Mouse (Mus musculus): ENCODE measurements around the gene Eps8l1. TPM values are rescaled to one million over a fixed set of nuclear protein-coding genes. Genes with fewer than 3 reads are reported as not detected.
A peak's percentile ranks its signal among the peaks of the same experiment; 100 is the strongest.

Gene Eps8l1
- polyA plus RNA-seq, 1 experiment from 2014 or later = 7.3 TPM

GRCm38 (mm10) chr7:4503858-4504257 lies 43.4 kb downstream of the Eps8l1 start:
- Histone ChIP-seq H3K36me3 (replicated peaks; ENCODE audit: control insufficient read depth, insufficient read depth) (no peaks in the 10 kb centered on the region), H3K9me3 (ENCODE audit: control insufficient read depth, low read length) (no peaks in the 10 kb centered on the region), H3K4me3 (replicated peaks; ENCODE audit: low read length) (no peak overlapping the region), H3K4me1 (replicated peaks; ENCODE audit: control insufficient read depth, insufficient read depth, low read length) (peaks cover 20% of the 10 kb centered on the region), H3K4me2 (replicated peaks) (no peak overlapping the region), H3K27ac (no peak overlapping the region), H3K9ac (no peak overlapping the region), H3K27me3 (ENCODE audit: control insufficient read depth, insufficient read depth, low read length) (no peaks in the 10 kb centered on the region)
- 91% methylated on average over 5 of the region's 5 CpGs for WGBS
- ATAC-seq (ENCODE audit: low FRiP score) (no peak), DNase-seq (ENCODE audit: low spot score) (no peak)

GRCm38 (mm10) chr7:4504646-4505435 lies 44.4 kb downstream of the Eps8l1 start:
- no peak for ATAC-seq (ENCODE audit: low FRiP score)
- H3K27me3 ChIP-seq (ENCODE audit: control insufficient read depth, insufficient read depth, low read length) = no peaks in the 10 kb centered on the region
- no peak overlapping the region for H3K4me3 ChIP-seq (replicated peaks; ENCODE audit: low read length)
- H3K36me3 ChIP-seq (replicated peaks; ENCODE audit: control insufficient read depth, insufficient read depth) = no peaks in the 10 kb centered on the region
- no peak overlapping the region for H3K27ac ChIP-seq
- no peak overlapping the region for H3K4me2 ChIP-seq (replicated peaks)
- WGBS = 63% methylated on average over 11 of the region's 11 CpGs
- H3K9ac ChIP-seq = no peak overlapping the region
- peaks cover 11% of the 10 kb centered on the region for H3K4me1 ChIP-seq (replicated peaks; ENCODE audit: control insufficient read depth, insufficient read depth, low read length)
- H3K9me3 ChIP-seq (ENCODE audit: control insufficient read depth, low read length) = no peaks in the 10 kb centered on the region
- no peak for DNase-seq (ENCODE audit: low spot score)

- Histone ChIP-seq H3K27me3 (ENCODE audit: control insufficient read depth, insufficient read depth, low read length) (no peaks in the 10 kb centered on the region), H3K27ac (no peak overlapping the region), H3K36me3 (replicated peaks; ENCODE audit: control insufficient read depth, insufficient read depth) (no peaks in the 10 kb centered on the region), H3K4me1 (replicated peaks; ENCODE audit: control insufficient read depth, insufficient read depth, low read length) (no peaks in the 10 kb centered on the region), H3K4me2 (replicated peaks) (no peak overlapping the region), H3K9me3 (ENCODE audit: control insufficient read depth, low read length) (no peaks in the 10 kb centered on the region), H3K9ac (no peak overlapping the region), H3K4me3 (replicated peaks; ENCODE audit: low read length) (no peak overlapping the region)
- DNase-seq (ENCODE audit: low spot score) (no peak), ATAC-seq (ENCODE audit: low FRiP score) (no peak)
- WGBS = 70% methylated on average over 3 of the region's 4 CpGs
Measured at GRCm38 (mm10) chr7:4507220-4507619, 46.7 kb downstream of the Eps8l1 start.

DNA sequence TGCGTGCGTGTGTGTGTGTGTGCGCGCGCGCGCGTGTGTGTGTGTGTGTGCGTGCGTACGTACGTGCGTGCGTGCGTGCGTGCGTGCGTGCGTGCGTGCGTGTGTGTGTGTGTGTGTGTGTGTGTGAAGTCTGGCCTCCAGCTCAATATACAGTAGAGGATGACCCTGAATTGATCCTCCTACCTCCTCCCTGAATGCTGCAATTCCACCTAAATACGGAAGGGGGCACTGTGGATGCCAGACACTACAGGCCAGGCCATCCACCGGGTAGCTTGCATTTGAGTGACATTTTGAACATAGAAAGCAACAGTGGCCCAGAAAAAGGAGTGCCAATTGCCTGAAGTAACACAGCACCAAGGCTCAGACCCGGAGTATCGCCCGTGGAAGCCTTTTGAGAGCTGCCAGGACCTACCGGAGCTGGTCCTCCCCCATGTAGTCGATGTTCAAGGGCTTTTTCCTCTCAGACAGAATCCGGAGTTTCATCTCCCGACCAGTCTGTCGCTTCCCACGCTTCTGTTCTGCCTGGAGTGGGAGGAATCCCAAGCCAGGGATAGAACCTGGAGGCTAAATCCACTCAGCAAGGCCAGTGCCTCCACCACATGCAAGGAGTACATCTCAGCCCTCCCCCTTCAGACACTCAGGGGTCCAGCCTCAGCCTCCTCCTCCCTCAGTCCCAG lies 47.7 kb downstream of the Eps8l1 start:
- Histone ChIP-seq H3K9me3 (ENCODE audit: control insufficient read depth, low read length) (no peaks in the 10 kb centered on the region), H3K27ac (no peak overlapping the region), H3K36me3 (replicated peaks; ENCODE audit: control insufficient read depth, insufficient read depth) (no peaks in the 10 kb centered on the region), H3K9ac (no peak overlapping the region), H3K4me1 (replicated peaks; ENCODE audit: control insufficient read depth, insufficient read depth, low read length) (no peaks in the 10 kb centered on the region), H3K27me3 (ENCODE audit: control insufficient read depth, insufficient read depth, low read length) (no peaks in the 10 kb centered on the region), H3K4me3 (replicated peaks; ENCODE audit: low read length) (no peak overlapping the region), H3K4me2 (replicated peaks) (no peak overlapping the region)
- 80% methylated on average over 28 of the region's 32 CpGs for WGBS
- ATAC-seq (ENCODE audit: low FRiP score) (no peak), DNase-seq (ENCODE audit: low spot score) (no peak)

DNA sequence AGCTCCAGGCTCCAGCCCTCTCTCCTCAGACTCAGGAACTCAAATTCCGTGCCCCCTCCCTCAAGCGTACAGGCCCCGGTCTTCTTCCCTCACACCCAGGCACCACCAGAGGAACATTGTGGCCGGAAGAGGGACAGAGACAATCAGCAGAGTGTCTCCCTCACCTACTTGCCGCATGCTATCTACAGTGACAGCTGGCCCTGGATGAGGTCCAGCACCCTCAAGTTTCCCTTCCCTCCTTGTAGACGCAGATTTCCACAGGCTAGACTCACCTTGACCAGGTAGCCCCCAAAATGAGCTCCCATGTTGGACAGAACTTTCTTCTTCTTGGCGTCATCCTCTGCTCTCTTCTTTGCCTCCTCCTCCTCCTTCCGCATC lies 48.3 kb downstream of the Eps8l1 start:
- Histone ChIP-seq H3K4me1 (replicated peaks; ENCODE audit: control insufficient read depth, insufficient read depth, low read length) (no peaks in the 10 kb centered on the region), H3K27ac (no peak overlapping the region), H3K9me3 (ENCODE audit: control insufficient read depth, low read length) (no peaks in the 10 kb centered on the region), H3K36me3 (replicated peaks; ENCODE audit: control insufficient read depth, insufficient read depth) (no peaks in the 10 kb centered on the region), H3K27me3 (ENCODE audit: control insufficient read depth, insufficient read depth, low read length) (no peaks in the 10 kb centered on the region), H3K4me2 (replicated peaks) (no peak overlapping the region), H3K9ac (no peak overlapping the region), H3K4me3 (replicated peaks; ENCODE audit: low read length) (no peak overlapping the region)
- ATAC-seq (ENCODE audit: low FRiP score) (no peak), DNase-seq (ENCODE audit: low spot score) (no peak)
- 90% methylated on average over 8 of the region's 8 CpGs for WGBS

- no peak overlapping the region; the same call in 1 of the 2 replicates for H3K9ac ChIP-seq
- no peaks in the 10 kb centered on the region for H3K27me3 ChIP-seq (ENCODE audit: control insufficient read depth, insufficient read depth, low read length)
- no peak overlapping the region for H3K4me2 ChIP-seq (replicated peaks)
- no peak overlapping the region for H3K4me3 ChIP-seq (replicated peaks; ENCODE audit: low read length)
- no peak overlapping the region for H3K27ac ChIP-seq
- WGBS = 10% methylated on average over 24 of the region's 24 CpGs
- no peaks in the 10 kb centered on the region for H3K36me3 ChIP-seq (replicated peaks; ENCODE audit: control insufficient read depth, insufficient read depth)
- no peaks in the 10 kb centered on the region for H3K9me3 ChIP-seq (ENCODE audit: control insufficient read depth, low read length)
- H3K4me1 ChIP-seq (replicated peaks; ENCODE audit: control insufficient read depth, insufficient read depth, low read length) = no peaks in the 10 kb centered on the region
- ATAC-seq (ENCODE audit: low FRiP score) = peak; percentile 26; the same call in 1 of the 2 replicates
- peak; percentile 66 for DNase-seq (ENCODE audit: low spot score)
Measured at GRCm38 (mm10) chr7:4509863-4510608, 49.6 kb downstream of the Eps8l1 start.

GRCm38 (mm10) chr7:4511489-4512224 lies 51.2 kb downstream of the Eps8l1 start:
- Histone ChIP-seq H3K27me3 (ENCODE audit: control insufficient read depth, insufficient read depth, low read length) (no peaks in the 10 kb centered on the region), H3K4me2 (replicated peaks) (no peak overlapping the region), H3K9ac (no peak overlapping the region), H3K9me3 (ENCODE audit: control insufficient read depth, low read length) (no peaks in the 10 kb centered on the region), H3K36me3 (replicated peaks; ENCODE audit: control insufficient read depth, insufficient read depth) (no peaks in the 10 kb centered on the region), H3K4me1 (replicated peaks; ENCODE audit: control insufficient read depth, insufficient read depth, low read length) (no peaks in the 10 kb centered on the region), H3K27ac (no peak overlapping the region), H3K4me3 (replicated peaks; ENCODE audit: low read length) (no peak overlapping the region)
- 81% methylated on average over 8 of the region's 8 CpGs for WGBS
- DNase-seq (ENCODE audit: low spot score) (no peak), ATAC-seq (ENCODE audit: low FRiP score) (no peak)

DNA sequence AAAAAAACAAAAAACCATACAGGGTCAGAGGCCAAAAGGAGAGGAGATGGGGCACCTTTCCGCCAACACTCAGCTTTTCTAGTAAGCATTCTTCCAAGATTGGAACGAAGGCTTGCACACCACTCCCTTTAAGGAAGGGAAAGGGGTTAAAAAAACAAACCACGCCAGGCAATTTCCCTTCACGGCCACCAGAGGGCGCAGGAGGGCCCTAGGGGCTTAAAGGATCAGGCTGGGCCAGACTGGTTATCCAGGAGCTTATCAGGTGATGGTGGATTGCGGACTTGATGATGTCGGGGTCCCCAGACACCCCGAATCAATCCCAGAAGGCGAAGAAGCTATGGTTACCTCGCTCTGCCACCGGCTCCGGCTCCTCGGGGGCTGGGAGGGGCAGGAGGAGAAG lies 52.8 kb downstream of the Eps8l1 start:
- no peaks in the 10 kb centered on the region for H3K4me1 ChIP-seq (replicated peaks; ENCODE audit: control insufficient read depth, insufficient read depth, low read length)
- DNase-seq (ENCODE audit: low spot score) (peak; percentile 60), ATAC-seq (ENCODE audit: low FRiP score) (no peak)
- no peaks in the 10 kb centered on the region for H3K27me3 ChIP-seq (ENCODE audit: control insufficient read depth, insufficient read depth, low read length)
- H3K9me3 ChIP-seq (ENCODE audit: control insufficient read depth, low read length) = no peaks in the 10 kb centered on the region
- H3K27ac ChIP-seq = no peak overlapping the region
- H3K4me2 ChIP-seq (replicated peaks) = no peak overlapping the region
- 34% methylated on average over 13 of the region's 13 CpGs for WGBS
- no peak overlapping the region for H3K4me3 ChIP-seq (replicated peaks; ENCODE audit: low read length)
- no peak overlapping the region for H3K9ac ChIP-seq
- H3K36me3 ChIP-seq (replicated peaks; ENCODE audit: control insufficient read depth, insufficient read depth) = no peaks in the 10 kb centered on the region

All from hindbrain, embryonic 14.5 days (tissue).